Mouse (Mus musculus): Measurements from ENCODE around the gene Fbxw11. TPM values are rescaled to one million over a fixed set of nuclear protein-coding genes. Genes with fewer than 3 reads are reported as not detected.

The Fbxw11 gene
- polyA plus RNA-seq, 1 experiment, result 55.6 TPM

GRCm38 (mm10) chr11:32650893-32651590 lies 8.5 kb downstream of the Fbxw11 start:
- no peak for DNase-seq
- Histone ChIP-seq H3K4me3 (ENCODE audit: control insufficient read depth, insufficient read depth, low read length) (no peak overlapping the region), H3K27ac (ENCODE audit: control insufficient read depth, insufficient read depth, low read length) (no peak overlapping the region), H3K27me3 (ENCODE audit: control insufficient read depth, insufficient read depth, low read length) (no peaks in the 10 kb centered on the region), H3K36me3 (ENCODE audit: control insufficient read depth, insufficient read depth, low read length) (no peaks in the 10 kb centered on the region), H3K4me1 (replicated peaks; ENCODE audit: control insufficient read depth, insufficient read depth, low read length) (peaks cover 9% of the 10 kb centered on the region)
- TF ChIP-seq POLR2A (IDR thresholded peaks at IDR 0.05; ENCODE audit: control insufficient read depth, extremely low read depth, insufficient read depth, low read length, poor library complexity) (no peak), CTCF (IDR thresholded peaks at IDR 0.05; ENCODE audit: borderline replicate concordance, control insufficient read depth, extremely low read depth, insufficient read depth, low read length, poor library complexity) (no peak)
- WGBS, result 91% methylated on average over 7 of the region's 7 CpGs

- Histone ChIP-seq H3K36me3 (ENCODE audit: control insufficient read depth, insufficient read depth, low read length) (no peaks in the 10 kb centered on the region), H3K27ac (ENCODE audit: control insufficient read depth, insufficient read depth, low read length) (no peak overlapping the region), H3K4me3 (ENCODE audit: control insufficient read depth, insufficient read depth, low read length) (no peak overlapping the region), H3K27me3 (ENCODE audit: control insufficient read depth, insufficient read depth, low read length) (no peaks in the 10 kb centered on the region), H3K4me1 (replicated peaks; ENCODE audit: control insufficient read depth, insufficient read depth, low read length) (peaks cover 9% of the 10 kb centered on the region)
- no peak for DNase-seq
- 93% methylated on average over 1 of the region's 1 CpGs for WGBS
- TF ChIP-seq POLR2A (IDR thresholded peaks at IDR 0.05; ENCODE audit: control insufficient read depth, extremely low read depth, insufficient read depth, low read length, poor library complexity) (no peak), CTCF (IDR thresholded peaks at IDR 0.05; ENCODE audit: borderline replicate concordance, control insufficient read depth, extremely low read depth, insufficient read depth, low read length, poor library complexity) (no peak)
These were observed 9.2 kb downstream of the Fbxw11 start for GRCm38 (mm10) chr11:32651723-32652122.

GRCm38 (mm10) chr11:32662082-32662656 lies 19.6 kb downstream of the Fbxw11 start:
- Histone ChIP-seq H3K27me3 (ENCODE audit: control insufficient read depth, insufficient read depth, low read length) (no peaks in the 10 kb centered on the region), H3K4me1 (replicated peaks; ENCODE audit: control insufficient read depth, insufficient read depth, low read length) (no peaks in the 10 kb centered on the region; the same call in 1 of the 2 replicates), H3K36me3 (ENCODE audit: control insufficient read depth, insufficient read depth, low read length) (no peaks in the 10 kb centered on the region), H3K4me3 (ENCODE audit: control insufficient read depth, insufficient read depth, low read length) (no peak overlapping the region), H3K27ac (ENCODE audit: control insufficient read depth, insufficient read depth, low read length) (no peak overlapping the region)
- WGBS, result 87% methylated on average over 1 of the region's 1 CpGs
- no peak for DNase-seq
- TF ChIP-seq POLR2A (IDR thresholded peaks at IDR 0.05; ENCODE audit: control insufficient read depth, extremely low read depth, insufficient read depth, low read length, poor library complexity), result no peak
- TF ChIP-seq CTCF (IDR thresholded peaks at IDR 0.05; ENCODE audit: borderline replicate concordance, control insufficient read depth, extremely low read depth, insufficient read depth, low read length, poor library complexity), result no peak

- DNase-seq, result no peak
- no peak overlapping the region for H3K27ac ChIP-seq (ENCODE audit: control insufficient read depth, insufficient read depth, low read length)
- no peaks in the 10 kb centered on the region for H3K36me3 ChIP-seq (ENCODE audit: control insufficient read depth, insufficient read depth, low read length)
- WGBS, result 79% methylated on average over 3 of the region's 3 CpGs
- H3K27me3 ChIP-seq (ENCODE audit: control insufficient read depth, insufficient read depth, low read length), result no peaks in the 10 kb centered on the region
- no peak overlapping the region for H3K4me3 ChIP-seq (ENCODE audit: control insufficient read depth, insufficient read depth, low read length)
- TF ChIP-seq POLR2A (IDR thresholded peaks at IDR 0.05; ENCODE audit: control insufficient read depth, extremely low read depth, insufficient read depth, low read length, poor library complexity), result no peak
- no peak for TF ChIP-seq CTCF (IDR thresholded peaks at IDR 0.05; ENCODE audit: borderline replicate concordance, control insufficient read depth, extremely low read depth, insufficient read depth, low read length, poor library complexity)
- no peaks in the 10 kb centered on the region; the same call in 1 of the 2 replicates for H3K4me1 ChIP-seq (replicated peaks; ENCODE audit: control insufficient read depth, insufficient read depth, low read length)
These were observed 23.1 kb downstream of the Fbxw11 start for GRCm38 (mm10) chr11:32665639-32666038.

- no peaks in the 10 kb centered on the region for H3K27me3 ChIP-seq (ENCODE audit: control insufficient read depth, insufficient read depth, low read length)
- no peak for DNase-seq
- H3K36me3 ChIP-seq (ENCODE audit: control insufficient read depth, insufficient read depth, low read length), result no peaks in the 10 kb centered on the region
- no peak for TF ChIP-seq POLR2A (IDR thresholded peaks at IDR 0.05; ENCODE audit: control insufficient read depth, extremely low read depth, insufficient read depth, low read length, poor library complexity)
- TF ChIP-seq CTCF (IDR thresholded peaks at IDR 0.05; ENCODE audit: borderline replicate concordance, control insufficient read depth, extremely low read depth, insufficient read depth, low read length, poor library complexity), result no peak
- no peak overlapping the region for H3K4me3 ChIP-seq (ENCODE audit: control insufficient read depth, insufficient read depth, low read length)
- peaks cover 5% of the 10 kb centered on the region for H3K4me1 ChIP-seq (replicated peaks; ENCODE audit: control insufficient read depth, insufficient read depth, low read length)
- H3K27ac ChIP-seq (ENCODE audit: control insufficient read depth, insufficient read depth, low read length), result no peak overlapping the region
These were observed 24.5 kb downstream of the Fbxw11 start for GRCm38 (mm10) chr11:32666983-32667382.

GRCm38 (mm10) chr11:32671480-32671879 lies 29.0 kb downstream of the Fbxw11 start:
- WGBS, result 20% methylated on average over 4 of the region's 4 CpGs
- no peaks in the 10 kb centered on the region for H3K27me3 ChIP-seq (ENCODE audit: control insufficient read depth, insufficient read depth, low read length)
- H3K27ac ChIP-seq (ENCODE audit: control insufficient read depth, insufficient read depth, low read length), result no peak overlapping the region
- peaks cover 5% of the 10 kb centered on the region for H3K4me1 ChIP-seq (replicated peaks; ENCODE audit: control insufficient read depth, insufficient read depth, low read length)
- no peak for DNase-seq
- H3K36me3 ChIP-seq (ENCODE audit: control insufficient read depth, insufficient read depth, low read length), result no peaks in the 10 kb centered on the region
- peak overlapping the region; percentile 27; the same call in 1 of the 2 replicates for H3K4me3 ChIP-seq (ENCODE audit: control insufficient read depth, insufficient read depth, low read length)
- no peak for TF ChIP-seq CTCF (IDR thresholded peaks at IDR 0.05; ENCODE audit: borderline replicate concordance, control insufficient read depth, extremely low read depth, insufficient read depth, low read length, poor library complexity)
- no peak for TF ChIP-seq POLR2A (IDR thresholded peaks at IDR 0.05; ENCODE audit: control insufficient read depth, extremely low read depth, insufficient read depth, low read length, poor library complexity)

Data from thymus, adult 2 months (tissue).